In genomic region chr17:46167014-46167413, GRCm38 (mm10) we compare ENCODE assay signal across 10 mouse cellular contexts. TPM values are rescaled to one million over a fixed set of nuclear protein-coding genes. Genes with fewer than 3 reads are reported as not detected.
A peak's percentile ranks its signal among the peaks of the same experiment; 100 is the strongest.
DNase-seq lines count a peak whose midpoint lies in the region; ATAC-seq and TF ChIP-seq lines count a peak whose summit lies in the region.
"Had no signal": no experiment of that assay in that cellular context is flagged by ENCODE, and none has a peak within 500 bp of the region (broad histone marks: within the 10 kb centered on the region; RNA-seq: fewer than 3 reads in every experiment).

No protein-coding gene starts in this region.

- peaks cover 73% of the 10 kb centered on the region for H3K36me3 ChIP-seq in heart, embryonic 16.5 days (ENCODE audit: control insufficient read depth, insufficient read depth)
- H3K36me3 ChIP-seq in liver, postnatal 0 days (replicated peaks; ENCODE audit: insufficient read depth, low read length): peaks cover 87% of the 10 kb centered on the region

- peak overlapping the region; percentile 18 for H3K9ac ChIP-seq in heart, embryonic 16.5 days (ENCODE audit: low read length)
- H3K9ac ChIP-seq in liver, postnatal 0 days (replicated peaks): no peak overlapping the region
- H3K9ac ChIP-seq: intestine, embryonic 15.5 days; limb, embryonic 13.5 days; midbrain, embryonic 15.5 days had no signal

- intact Hi-C loops in heart, postnatal 25 days (cut with DNase I): no loop called here

- no peaks in the 10 kb centered on the region for H3K9me3 ChIP-seq in heart, embryonic 16.5 days (replicated peaks; ENCODE audit: control insufficient read depth, low read length)
- no peaks in the 10 kb centered on the region for H3K9me3 ChIP-seq in liver, postnatal 0 days (ENCODE audit: low read length)
- H3K9me3 ChIP-seq: intestine, embryonic 15.5 days; limb, embryonic 13.5 days; midbrain, embryonic 15.5 days had no signal

- TF ChIP-seq CTCF in liver, postnatal 0 days (IDR thresholded peaks at IDR 0.05; ENCODE audit: low read depth): peak; percentile 59

- H3K27ac ChIP-seq in heart, embryonic 16.5 days (ENCODE audit: low read length): peak overlapping the region; percentile 28; the same call in 1 of the 2 replicates
- H3K27ac ChIP-seq in liver, postnatal 0 days (ENCODE audit: low read depth): no peak overlapping the region
- H3K27ac ChIP-seq: intestine, embryonic 15.5 days; limb, embryonic 13.5 days; midbrain, embryonic 15.5 days had no signal

- 74% methylated on average over 11 of the region's 11 CpGs for WGBS in heart, embryonic 16.5 days
- WGBS in liver, postnatal 0 days (ENCODE audit: insufficient replicate concordance): 83% methylated on average over 11 of the region's 11 CpGs

- no peak overlapping the region for H3K4me3 ChIP-seq in heart, embryonic 16.5 days (ENCODE audit: low read length)
- H3K4me3 ChIP-seq in liver, postnatal 0 days (ENCODE audit: low read depth, low read length): no peak overlapping the region
- H3K4me3 ChIP-seq: intestine, embryonic 15.5 days; limb, embryonic 13.5 days; midbrain, embryonic 15.5 days had no signal

- H3K4me1 ChIP-seq in heart, embryonic 16.5 days (ENCODE audit: control insufficient read depth, insufficient read depth, low read length): peaks cover 24% of the 10 kb centered on the region
- peaks cover 15% of the 10 kb centered on the region for H3K4me1 ChIP-seq in liver, postnatal 0 days (ENCODE audit: insufficient read depth)

- no peak for TF ChIP-seq EP300 in liver, postnatal 0 days (IDR thresholded peaks at IDR 0.05; ENCODE audit: low read depth)

- no peak overlapping the region for H3K4me2 ChIP-seq in heart, embryonic 16.5 days (ENCODE audit: low read depth, low read length)
- H3K4me2 ChIP-seq in liver, postnatal 0 days (ENCODE audit: low read depth, low read length): no peak overlapping the region
- H3K4me2 ChIP-seq: intestine, embryonic 15.5 days; limb, embryonic 13.5 days; midbrain, embryonic 15.5 days had no signal

- no peaks in the 10 kb centered on the region for H3K27me3 ChIP-seq in heart, embryonic 16.5 days (ENCODE audit: control insufficient read depth, insufficient read depth, low read length)
- H3K27me3 ChIP-seq in liver, postnatal 0 days (ENCODE audit: insufficient read depth, low read length): no peaks in the 10 kb centered on the region
- H3K27me3 ChIP-seq: intestine, embryonic 15.5 days; limb, embryonic 13.5 days; midbrain, embryonic 15.5 days had no signal

- DNase-seq in heart, postnatal 25 days (ENCODE audit: low spot score): no peak
- peak; percentile 36 for DNase-seq in lung, postnatal 10 days
- no peak for DNase-seq in lung, adult 18-20 months
- DNase-seq in adrenal gland, postnatal 10 days: peak; percentile 60
- no peak for DNase-seq in liver, postnatal 0 days

- no peak for ATAC-seq in heart, embryonic 16.5 days (replicated peaks; ENCODE audit: extremely low read depth, insufficient read depth, low FRiP score)
- no peak for ATAC-seq in liver, postnatal 0 days
- no peak for ATAC-seq in megakaryocyte-erythroid progenitor cell, adult 5-6 weeks (replicated peaks; ENCODE audit: low FRiP score, low TSS enrichment, poor library complexity, severe bottlenecking)
- ATAC-seq: intestine, embryonic 15.5 days; midbrain, embryonic 15.5 days had no signal

RNA-seq across cellular contexts. Expression of gene Gtpbp2, which starts 6.2 kb away (rescaled TPM):
- polyA plus RNA-seq in heart, embryonic 16.5 days (2015; fragmentation: Nextera tagmentation; extraction: Ambion mirVana): 36.9 and 42.6 TPM in 2 replicates
- total RNA-seq in heart, postnatal 25 days (2021): 10 to 100 TPM; 67.5 to 70.6 TPM
- 10 to 100 TPM; 66.5 to 94.0 TPM for total RNA-seq in adrenal gland, postnatal 10 days (2021)
- 23.4 and 27.5 TPM in 2 replicates for polyA plus RNA-seq in liver, postnatal 0 days (2015; fragmentation: Nextera tagmentation; extraction: Ambion mirVana)
- 47.9 and 52.5 TPM in 2 replicates for total RNA-seq in megakaryocyte-erythroid progenitor cell, adult 5-6 weeks (2014; fragmentation: Nextera tagmentation)
- total RNA-seq in megakaryocyte-erythroid progenitor cell, adult 5-6 weeks (2017): 23.7 and 24.6 TPM in 2 replicates

RNA-seq across cellular contexts. Expression of gene Mad2l1bp, which starts 13.7 kb away (rescaled TPM):
- 32.7 and 39.4 TPM in 2 replicates for polyA plus RNA-seq in heart, embryonic 16.5 days (2015; fragmentation: Nextera tagmentation; extraction: Ambion mirVana)
- 10 to 100 TPM; 17.2 to 22.4 TPM for total RNA-seq in heart, postnatal 25 days (2021)
- 10 to 100 TPM; 14.1 to 15.0 TPM for total RNA-seq in adrenal gland, postnatal 10 days (2021)
- polyA plus RNA-seq in liver, postnatal 0 days (2015; fragmentation: Nextera tagmentation; extraction: Ambion mirVana): 25.0 and 25.3 TPM in 2 replicates
- 15.4 and 16.1 TPM in 2 replicates for total RNA-seq in megakaryocyte-erythroid progenitor cell, adult 5-6 weeks (2014; fragmentation: Nextera tagmentation)
- 8.0 and 9.7 TPM in 2 replicates for total RNA-seq in megakaryocyte-erythroid progenitor cell, adult 5-6 weeks (2017)

RNA-seq across cellular contexts. Expression of gene Rsph9, which starts 23.0 kb away (rescaled TPM):
- 6.9 and 8.0 TPM in 2 replicates for polyA plus RNA-seq in heart, embryonic 16.5 days (2015; fragmentation: Nextera tagmentation; extraction: Ambion mirVana)
- 1 to 10 TPM; 1.1 to 1.2 TPM for total RNA-seq in heart, postnatal 25 days (2021)
- 1 to 10 TPM; 5.0 to 6.3 TPM for total RNA-seq in adrenal gland, postnatal 10 days (2021)
- 1.7 and 1.8 TPM in 2 replicates for polyA plus RNA-seq in liver, postnatal 0 days (2015; fragmentation: Nextera tagmentation; extraction: Ambion mirVana)
- 4.3 TPM in 1 of 2 replicates, not detected in the other for total RNA-seq in megakaryocyte-erythroid progenitor cell, adult 5-6 weeks (2014; fragmentation: Nextera tagmentation)
- not detected in 2 replicates for total RNA-seq in megakaryocyte-erythroid progenitor cell, adult 5-6 weeks (2017)

RNA-seq across cellular contexts. Expression of gene Polh, which starts 35.4 kb away (rescaled TPM):
- polyA plus RNA-seq in heart, embryonic 16.5 days (2015; fragmentation: Nextera tagmentation; extraction: Ambion mirVana): 11.7 and 13.4 TPM in 2 replicates
- total RNA-seq in heart, postnatal 25 days (2021): 1 to 10 TPM; 8.6 to 9.4 TPM
- total RNA-seq in adrenal gland, postnatal 10 days (2021): 10 to 100 TPM; 25.5 to 31.4 TPM
- 6.9 and 8.9 TPM in 2 replicates for polyA plus RNA-seq in liver, postnatal 0 days (2015; fragmentation: Nextera tagmentation; extraction: Ambion mirVana)
- total RNA-seq in megakaryocyte-erythroid progenitor cell, adult 5-6 weeks (2014; fragmentation: Nextera tagmentation): 19.9 and 27.9 TPM in 2 replicates
- total RNA-seq in megakaryocyte-erythroid progenitor cell, adult 5-6 weeks (2017): 22.5 and 30.3 TPM in 2 replicates

RNA-seq across cellular contexts. Expression of gene Xpo5, which starts 35.6 kb away (rescaled TPM):
- polyA plus RNA-seq in heart, embryonic 16.5 days (2015; fragmentation: Nextera tagmentation; extraction: Ambion mirVana): 20.5 and 20.6 TPM in 2 replicates
- total RNA-seq in heart, postnatal 25 days (2021): 10 to 100 TPM; 19.6 to 21.3 TPM
- total RNA-seq in adrenal gland, postnatal 10 days (2021): 10 to 100 TPM; 43.6 to 48.5 TPM
- polyA plus RNA-seq in liver, postnatal 0 days (2015; fragmentation: Nextera tagmentation; extraction: Ambion mirVana): 7.4 and 8.7 TPM in 2 replicates
- 58.7 and 74.9 TPM in 2 replicates for total RNA-seq in megakaryocyte-erythroid progenitor cell, adult 5-6 weeks (2014; fragmentation: Nextera tagmentation)
- 74.0 and 81.7 TPM in 2 replicates for total RNA-seq in megakaryocyte-erythroid progenitor cell, adult 5-6 weeks (2017)

Comparison
In these comparisons a context has a peak if more than half of its experiments do, and no peak if none do; other contexts are left out.
1. DNase-seq: peak in lung, postnatal 10 days (single experiment) and adrenal gland, postnatal 10 days (single experiment); none in heart, postnatal 25 days (single experiment), lung, adult 18-20 months (0 of 2) and liver, postnatal 0 days (single experiment).